Mouse (Mus musculus): Measurements from ENCODE around the gene Tmem247. TPM values are rescaled to one million over a fixed set of nuclear protein-coding genes. Genes with fewer than 3 reads are reported as not detected.

The Tmem247 gene
- total RNA-seq (2021): not detected

DNA sequence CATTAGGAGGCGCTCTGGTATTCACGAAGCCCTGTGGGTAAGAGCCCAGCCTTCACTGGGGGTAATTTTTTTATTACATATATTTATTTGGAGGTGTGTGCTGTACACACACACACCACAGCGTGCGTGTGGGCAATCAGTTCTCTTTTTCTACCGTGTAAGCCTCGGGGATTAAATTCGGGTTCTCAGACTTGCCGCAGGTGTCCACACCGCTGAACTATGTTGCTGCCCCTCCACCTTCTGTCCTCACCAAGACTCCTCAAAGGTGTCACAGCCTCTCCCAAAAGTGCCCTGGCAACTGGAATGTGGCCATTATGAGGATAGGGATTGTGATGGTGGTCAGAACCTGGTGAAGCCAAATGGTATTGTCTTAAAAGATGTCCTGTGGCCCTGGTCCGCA is at the start of gene Tmem247:
TSS of gene Tmem247 (plus strand) at position 301 of the 400 bp plus-strand sequence.
- no peak for DNase-seq

GRCm38 (mm10) chr17:86870586-86870985 is 46.6 kb upstream of the Tmem247 start:
- DNase-seq: no peak

GRCm38 (mm10) chr17:86872643-86873042 is 44.5 kb upstream of the Tmem247 start:
- DNase-seq: no peak

GRCm38 (mm10) chr17:86876940-86877339 is 40.2 kb upstream of the Tmem247 start:
- no peak for DNase-seq

DNA sequence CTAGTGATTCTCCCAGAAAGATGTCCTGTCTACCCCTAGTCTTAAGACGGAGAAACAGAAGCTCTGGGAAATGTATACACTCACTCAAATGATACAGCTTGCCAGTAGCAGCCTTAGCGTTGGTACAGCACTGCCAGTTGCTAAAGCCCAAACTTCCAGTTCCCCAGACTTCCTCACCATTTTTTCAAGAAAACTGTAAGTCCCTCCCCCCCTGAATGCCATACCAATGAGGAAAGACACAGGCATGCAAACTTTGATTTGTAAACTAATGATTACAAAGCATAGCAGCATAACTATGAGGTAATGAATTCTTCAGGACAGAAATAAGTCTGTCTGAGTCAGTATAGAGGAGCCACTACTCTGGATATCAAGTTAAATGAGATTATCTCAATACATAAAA is 39.4 kb upstream of the Tmem247 start:
- DNase-seq: no peak

DNA sequence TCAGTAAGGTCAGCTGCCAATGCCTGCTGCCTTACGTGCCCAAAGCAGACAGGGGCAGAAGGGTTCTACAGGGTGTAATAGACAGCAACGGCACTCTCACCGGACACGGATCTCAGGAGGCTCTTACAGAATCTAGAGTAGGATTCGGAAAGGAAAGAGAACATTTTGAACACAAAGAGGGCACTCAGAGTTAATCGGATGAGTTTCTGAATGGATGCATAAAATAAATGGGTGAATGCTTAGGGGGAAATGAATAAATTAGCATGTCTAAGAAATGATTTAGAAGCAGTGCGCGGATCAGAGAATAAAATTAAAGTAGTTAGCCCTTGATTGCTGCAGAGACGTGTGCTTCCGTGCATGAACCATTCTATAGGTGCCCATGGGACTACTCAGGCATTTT is 37.1 kb upstream of the Tmem247 start:
- DNase-seq: no peak

DNA sequence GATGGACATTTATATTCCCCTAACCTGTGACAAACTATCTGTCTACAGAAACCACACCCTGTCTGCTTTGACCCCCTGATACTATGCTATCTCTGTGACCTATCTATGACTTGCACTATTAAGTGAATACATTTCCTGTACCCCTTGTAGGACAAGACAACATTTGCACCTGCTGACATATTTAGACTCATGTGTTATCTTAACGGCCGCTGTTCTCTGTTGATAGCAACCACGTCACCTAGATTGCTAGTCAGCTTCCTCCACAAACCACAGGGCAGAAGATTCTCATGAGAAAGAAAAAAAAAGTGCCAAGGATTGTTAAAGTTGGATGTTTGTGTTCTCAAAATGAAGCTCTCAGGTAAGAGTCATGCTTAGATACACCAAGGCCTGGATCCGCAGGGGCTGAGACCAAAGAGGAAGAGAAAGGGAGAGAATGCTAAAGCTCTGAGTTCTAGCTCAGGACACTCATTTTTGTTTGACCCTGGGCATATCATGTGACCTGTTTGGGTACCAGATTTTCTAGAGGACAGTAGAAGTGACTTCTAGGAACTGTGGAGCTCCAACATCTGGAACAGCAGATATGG is 36.6 kb upstream of the Tmem247 start:
- DNase-seq: no peak

DNA sequence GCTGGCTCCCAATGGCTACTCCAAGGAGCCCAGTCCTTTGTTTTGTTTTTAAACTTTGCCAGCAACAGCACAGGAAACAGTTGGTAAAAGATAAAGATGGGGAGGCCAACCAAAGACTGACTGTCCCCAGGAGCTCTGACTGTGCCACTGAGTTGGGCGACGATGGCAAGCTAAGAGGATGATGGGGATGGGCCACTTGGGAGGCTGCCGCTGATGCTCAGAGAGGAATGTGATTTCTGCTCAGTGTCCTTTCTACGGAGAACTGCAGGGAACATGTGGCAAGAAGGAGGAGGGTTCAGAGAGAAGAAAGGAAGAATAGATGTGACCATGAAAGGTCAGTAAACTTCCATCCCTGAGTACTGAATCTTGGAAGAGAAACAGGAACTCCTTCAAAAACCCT is 22.0 kb upstream of the Tmem247 start:
- no peak for DNase-seq

GRCm38 (mm10) chr17:86897486-86898165 is 19.5 kb upstream of the Tmem247 start:
- no peak for DNase-seq

DNA sequence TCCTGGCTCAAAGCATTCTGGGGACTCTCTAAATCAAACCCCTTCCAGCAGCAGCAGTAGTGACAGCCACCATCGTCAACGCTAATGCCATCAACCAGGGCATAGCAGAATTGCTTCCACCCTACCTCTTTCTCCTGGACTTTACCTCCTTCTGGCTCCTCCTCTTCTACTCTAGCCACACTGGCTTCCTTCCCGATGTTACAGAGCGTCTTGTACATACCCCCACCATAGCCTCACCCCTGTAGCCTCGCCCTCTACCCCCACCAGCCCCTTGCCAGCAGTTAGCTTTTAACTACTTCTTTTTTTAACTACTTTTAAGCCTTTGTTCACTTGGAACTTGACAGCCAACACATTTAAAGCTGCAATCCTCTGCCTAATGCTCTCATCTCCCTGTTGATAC is 17.3 kb upstream of the Tmem247 start:
- DNase-seq: no peak

DNA sequence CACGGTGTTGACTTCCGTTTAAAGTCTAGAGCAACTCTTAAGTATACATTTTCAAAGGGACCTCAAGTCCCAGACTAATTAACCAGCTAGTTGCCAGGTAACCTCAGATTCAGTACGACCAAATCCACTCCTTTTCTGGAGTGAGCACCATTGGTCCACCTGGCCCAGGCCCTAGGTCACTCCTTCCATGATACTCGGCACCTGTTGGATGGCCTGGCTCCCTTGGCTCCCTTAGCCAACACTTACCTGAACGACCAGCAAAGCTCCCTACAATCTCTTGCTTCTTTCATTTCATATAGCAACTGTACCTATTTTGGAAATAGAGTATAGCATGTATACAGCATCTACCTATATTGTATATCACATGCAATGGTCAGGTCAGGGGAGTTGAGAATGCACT is 16.6 kb upstream of the Tmem247 start:
- DNase-seq: no peak

DNA sequence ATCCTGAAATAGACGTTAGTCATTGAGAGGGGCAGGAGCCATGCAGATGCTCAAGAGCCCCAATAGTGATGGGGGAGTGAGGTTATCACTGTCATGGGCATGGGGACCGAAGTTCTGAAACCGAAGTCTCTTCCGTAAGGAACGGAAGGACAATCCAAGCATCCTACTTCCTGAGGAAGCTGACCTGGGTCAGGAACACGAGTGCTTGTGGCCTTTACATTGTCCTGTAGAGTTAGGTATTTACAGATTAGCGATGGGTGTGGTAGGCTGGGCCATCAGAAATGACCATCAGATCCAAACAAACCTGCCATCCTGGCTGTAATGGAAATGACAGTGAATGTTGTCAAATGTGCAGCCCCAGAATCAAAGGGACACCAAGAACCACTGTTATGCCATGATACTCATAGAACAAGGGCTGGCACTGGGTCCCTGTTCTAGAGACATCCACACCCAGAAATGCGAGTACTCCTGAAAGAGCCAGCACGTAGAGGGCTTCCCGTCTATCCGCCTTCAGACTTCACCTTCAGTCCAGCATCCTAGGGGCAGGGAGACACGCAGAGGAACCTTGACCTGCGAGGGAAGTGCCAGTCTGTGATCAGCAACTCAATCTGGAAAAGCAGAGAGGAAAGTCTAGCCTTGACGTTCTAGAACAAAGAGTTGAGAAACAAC is 14.6 kb upstream of the Tmem247 start:
- no peak for DNase-seq

DNA sequence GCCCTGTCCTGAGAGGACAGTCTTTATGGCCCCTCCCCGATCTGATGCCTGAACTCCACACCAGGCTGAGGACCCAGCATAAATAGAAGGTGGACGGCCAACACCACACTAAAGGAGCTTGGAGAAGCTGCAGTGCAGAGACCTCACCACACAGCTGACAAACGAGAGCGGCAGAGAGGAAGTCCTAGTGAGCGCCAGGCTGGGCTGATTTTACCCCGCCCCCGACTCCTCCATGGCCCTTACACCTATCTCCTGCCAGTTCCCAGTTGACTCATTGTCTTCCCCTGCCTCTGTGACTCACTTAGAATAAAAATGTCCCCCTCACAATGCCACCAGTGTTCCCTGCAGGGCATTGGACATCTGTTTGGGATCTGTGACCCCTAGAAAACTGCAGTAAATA is 13.6 kb upstream of the Tmem247 start:
- DNase-seq: peak; percentile 46

- no peak for DNase-seq
These were observed 12.9 kb upstream of the Tmem247 start for GRCm38 (mm10) chr17:86904206-86904605.

- DNase-seq: peak; percentile 86
These were observed 11.6 kb upstream of the Tmem247 start for GRCm38 (mm10) chr17:86905297-86906135.

DNA sequence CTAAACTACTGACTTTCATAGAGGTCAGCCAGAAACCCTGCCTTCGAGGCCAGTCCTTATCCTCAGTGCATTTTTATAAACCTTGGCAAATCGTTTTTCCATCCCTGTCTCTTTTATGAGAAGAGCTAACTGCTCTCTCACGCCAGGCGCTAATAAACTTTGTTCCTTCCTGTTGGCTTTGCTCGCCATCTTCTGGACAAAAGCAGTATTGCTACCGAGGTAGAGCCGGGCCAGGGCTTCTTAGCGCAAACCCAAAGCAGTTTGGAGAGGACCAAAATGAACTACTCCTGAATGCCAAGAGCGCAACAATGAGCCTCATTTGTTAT is 11.0 kb upstream of the Tmem247 start:
- DNase-seq: peak; percentile 94

- peak; percentile 35 for DNase-seq
These were observed 10.5 kb upstream of the Tmem247 start for GRCm38 (mm10) chr17:86906601-86907000.

DNA sequence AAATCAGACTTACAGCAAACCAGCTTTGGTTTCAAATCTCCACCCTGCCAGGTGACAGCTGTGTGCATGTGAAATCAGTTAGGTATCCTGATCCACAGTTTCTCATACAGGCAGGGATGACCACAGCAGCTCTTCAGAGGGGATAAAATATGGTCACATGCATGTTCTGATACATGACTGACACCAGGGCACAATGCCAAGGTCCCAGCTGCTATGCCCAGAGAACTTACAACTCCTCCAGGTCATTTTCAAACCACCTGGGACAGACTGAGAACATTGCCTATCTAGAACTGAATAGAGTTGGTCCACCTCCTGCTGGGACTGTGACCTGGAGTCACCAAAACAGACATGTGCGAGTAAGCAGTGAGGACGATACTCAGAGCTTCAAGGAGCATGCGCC is 10.1 kb upstream of the Tmem247 start:
- DNase-seq: no peak

GRCm38 (mm10) chr17:86908316-86908715 is 8.8 kb upstream of the Tmem247 start:
- DNase-seq: no peak

GRCm38 (mm10) chr17:86909733-86910495 is 7.2 kb upstream of the Tmem247 start:
- peak; percentile 64 for DNase-seq

- peak; percentile 3 for DNase-seq
These were observed 5.9 kb upstream of the Tmem247 start for GRCm38 (mm10) chr17:86911261-86911660.

GRCm38 (mm10) chr17:86913003-86913607 is 4.0 kb upstream of the Tmem247 start:
- no peak for DNase-seq
